Mouse (Mus musculus): ENCODE data around the gene Bbc3.

- TF ChIP-seq CTCF (IDR thresholded peaks at IDR 0.05; ENCODE audit: low read depth) (no peak), EP300 (IDR thresholded peaks at IDR 0.05; ENCODE audit: low read depth) (no peak)
These were observed 1.3 kb downstream of the Bbc3 start for GRCm38 (mm10) chr7:16309318-16310019.

All from heart, postnatal 0 days (tissue).